Mouse (Mus musculus): ENCODE measurements around the gene Popdc3. TPM values are rescaled to one million over a fixed set of nuclear protein-coding genes. Genes with fewer than 3 reads are reported as not detected.
"Not testable (repeated sequence)": the region's sequence is repeated elsewhere in the genome, so short reads cannot be mapped to it uniquely, and the experiment has no call there.

Popdc3 gene
- total RNA-seq, 2 experiments from 2014 or later: 0.75 to 1.6 TPM

GRCm38 (mm10) chr10:45299509-45299908, 121.6 kb downstream of the Popdc3 start:
- intact Hi-C loops (cut with DNase I): no loop called here
- DNase-seq (ENCODE audit: low spot score in 2 of 2): no peak

GRCm38 (mm10) chr10:45303315-45304036, 125.6 kb downstream of the Popdc3 start:
- no peak for DNase-seq (ENCODE audit: low spot score in 2 of 2)
- intact Hi-C loops (cut with DNase I): no loop called here

- peak in 1 of 2 experiments; percentile 18 for DNase-seq (ENCODE audit: low spot score in 2 of 2)
- intact Hi-C loops (cut with DNase I): no loop called here
These were observed 127.3 kb downstream of the Popdc3 start for GRCm38 (mm10) chr10:45305173-45305572.

- DNase-seq (ENCODE audit: low spot score in 2 of 2): no peak
- intact Hi-C loops (cut with DNase I): no loop called here
These were observed 133.2 kb downstream of the Popdc3 start for GRCm38 (mm10) chr10:45311129-45311528.

GRCm38 (mm10) chr10:45311624-45312023, 133.7 kb downstream of the Popdc3 start:
- DNase-seq (ENCODE audit: low spot score in 2 of 2): no peak
- intact Hi-C loops (cut with DNase I): no loop called here

- DNase-seq (ENCODE audit: low spot score in 2 of 2): no peak
- intact Hi-C loops (cut with DNase I): no loop called here
These were observed 137.0 kb downstream of the Popdc3 start for GRCm38 (mm10) chr10:45314865-45315264.

GRCm38 (mm10) chr10:45318922-45319321, 141.0 kb downstream of the Popdc3 start:
- intact Hi-C loops (cut with DNase I): no loop called here
- no peak for DNase-seq (ENCODE audit: low spot score in 2 of 2)

- no peak for DNase-seq (ENCODE audit: low spot score in 2 of 2)
- intact Hi-C loops (cut with DNase I): no loop called here
These were observed 142.4 kb downstream of the Popdc3 start for GRCm38 (mm10) chr10:45320296-45320695.

GRCm38 (mm10) chr10:45324159-45324558, 146.3 kb downstream of the Popdc3 start:
- no peak for DNase-seq (ENCODE audit: low spot score in 2 of 2)
- intact Hi-C loops (cut with DNase I): no loop called here

GRCm38 (mm10) chr10:45328196-45329000, 150.5 kb downstream of the Popdc3 start:
- no peak for DNase-seq (ENCODE audit: low spot score in 2 of 2)
- intact Hi-C loops (cut with DNase I): no loop called here

- intact Hi-C loops (cut with DNase I): no loop called here
- DNase-seq (ENCODE audit: low spot score in 2 of 2): no peak
These were observed 157.0 kb downstream of the Popdc3 start for GRCm38 (mm10) chr10:45334925-45335324.

GRCm38 (mm10) chr10:45335434-45336422, 157.8 kb downstream of the Popdc3 start, which contains the start of gene Bves:
Gene Bves (plus strand): TSS chr10:45335772.
- intact Hi-C loops (cut with DNase I): no loop called here
- peak in 1 of 2 experiments; percentile 18 for DNase-seq (ENCODE audit: low spot score in 2 of 2)

GRCm38 (mm10) chr10:45339106-45339505, 161.2 kb downstream of the Popdc3 start:
- DNase-seq (ENCODE audit: low spot score in 2 of 2): no peak
- intact Hi-C loops (cut with DNase I): no loop called here

- no peak for DNase-seq (ENCODE audit: low spot score in 2 of 2)
- intact Hi-C loops (cut with DNase I): no loop called here
These were observed 166.5 kb downstream of the Popdc3 start for GRCm38 (mm10) chr10:45344381-45344780.

- intact Hi-C loops (cut with DNase I): no loop called here
- DNase-seq (ENCODE audit: low spot score in 2 of 2): no peak
These were observed 167.3 kb downstream of the Popdc3 start for GRCm38 (mm10) chr10:45345217-45345616.

GRCm38 (mm10) chr10:45348143-45348542, 170.2 kb downstream of the Popdc3 start:
- intact Hi-C loops (cut with DNase I); DNase-seq (ENCODE audit: low spot score in 2 of 2): not testable (repeated sequence)

- intact Hi-C loops (cut with DNase I): no loop called here
- DNase-seq (ENCODE audit: low spot score in 2 of 2): no peak
These were observed 178.2 kb downstream of the Popdc3 start for GRCm38 (mm10) chr10:45356091-45356490.

GRCm38 (mm10) chr10:45363396-45363795, 185.5 kb downstream of the Popdc3 start:
- intact Hi-C loops (cut with DNase I): no loop called here
- DNase-seq (ENCODE audit: low spot score in 2 of 2): no peak

- no peak for DNase-seq (ENCODE audit: low spot score in 2 of 2)
- intact Hi-C loops (cut with DNase I): no loop called here
These were observed 189.2 kb downstream of the Popdc3 start for GRCm38 (mm10) chr10:45366987-45367705.

Measured in left cerebral cortex, postnatal 14 days (tissue).